Mouse (Mus musculus) lung, postnatal 0 days (tissue): ENCODE measurements at regions not wholly inside any gene's neighbourhood (a gene's known extent, or its start where the extent isn't known, plus 50 kb on each side); places are given as distances from the start of the nearest gene placed in this dataset.

Experiments used
- CTCF ChIP-seq: IDR thresholded peaks from 2 replicates; pipeline ENCODE4 v1.5.1; 2016; ENCODE audit warnings: antibody characterized with exemption, mild to moderate bottlenecking
- EP300 ChIP-seq: IDR thresholded peaks from 2 replicates; pipeline ENCODE4 v1.6.1; 2016; ENCODE audit warnings: antibody characterized with exemption, mild to moderate bottlenecking, control low read depth

GRCm38 (mm10) chr16:25528313-25528712 is 155.2 kb upstream of the Trp63 start:
- TF ChIP-seq CTCF (no peak), EP300 (no peak)
